Mouse (Mus musculus): Measurements from ENCODE around the gene Znhit1.

GRCm38 (mm10) chr5:136962501-136962900 is 25.3 kb downstream of the Znhit1 start:
- TF ChIP-seq CTCF (IDR thresholded peaks at IDR 0.05; ENCODE audit: extremely low read depth, insufficient read length, insufficient replicate concordance, low read depth, low read length) (peak; percentile 98; the same call in 1 of the 2 replicates), POLR2A (IDR thresholded peaks at IDR 0.05; ENCODE audit: low read depth, low read length) (no peak)
